Mouse (Mus musculus) gastrocnemius, postnatal 4 days (tissue): ENCODE measurements around the gene 2610301B20Rik. TPM values are rescaled to one million over a fixed set of nuclear protein-coding genes. Genes with fewer than 3 reads are reported as not detected.
"Not testable (repeated sequence)": the region's sequence is repeated elsewhere in the genome, so short reads cannot be mapped to it uniquely, and the experiment has no call there.

Experiments used
- DNase-seq, 2 experiments: peaks; one replicate each; pipeline ENCODE4 v3.0.0; 2021 to 2022; ENCODE audit warnings: low spot score in 2 of 2, mixed read lengths in 2 of 2
- long read RNA-seq, 2 experiments: library from polyadenylated mRNA; stranded (forward); transcript quantifications; one replicate each; pipeline ENCODE4 v2.0.0; 2021
- total RNA-seq, 2 experiments: library from RNA; stranded (reverse); gene quantifications; 2 replicates each; pipeline ENCODE4 v1.2.3; 2021

The 2610301B20Rik gene
- total RNA-seq, result 1 to 10 TPM; 8.3 to 9.9 TPM
- long read RNA-seq, experiment 1, transcript 2610301B20Rik-201 (6 exons, 2,116 nt), result major isoform, 12 of 15 reads
- long read RNA-seq, experiment 1, partial matches to known transcripts, result 0 of 15 reads
- long read RNA-seq, experiment 1, other reads (novel, unspliced or antisense), result 3 of 15 reads
- long read RNA-seq, experiment 2, transcript 2610301B20Rik-201 (6 exons, 2,116 nt), result major isoform, 14 of 14 reads
- long read RNA-seq, experiment 2, partial matches to known transcripts, result 0 of 14 reads
- long read RNA-seq, experiment 2, other reads (novel, unspliced or antisense), result 0 of 14 reads

DNA sequence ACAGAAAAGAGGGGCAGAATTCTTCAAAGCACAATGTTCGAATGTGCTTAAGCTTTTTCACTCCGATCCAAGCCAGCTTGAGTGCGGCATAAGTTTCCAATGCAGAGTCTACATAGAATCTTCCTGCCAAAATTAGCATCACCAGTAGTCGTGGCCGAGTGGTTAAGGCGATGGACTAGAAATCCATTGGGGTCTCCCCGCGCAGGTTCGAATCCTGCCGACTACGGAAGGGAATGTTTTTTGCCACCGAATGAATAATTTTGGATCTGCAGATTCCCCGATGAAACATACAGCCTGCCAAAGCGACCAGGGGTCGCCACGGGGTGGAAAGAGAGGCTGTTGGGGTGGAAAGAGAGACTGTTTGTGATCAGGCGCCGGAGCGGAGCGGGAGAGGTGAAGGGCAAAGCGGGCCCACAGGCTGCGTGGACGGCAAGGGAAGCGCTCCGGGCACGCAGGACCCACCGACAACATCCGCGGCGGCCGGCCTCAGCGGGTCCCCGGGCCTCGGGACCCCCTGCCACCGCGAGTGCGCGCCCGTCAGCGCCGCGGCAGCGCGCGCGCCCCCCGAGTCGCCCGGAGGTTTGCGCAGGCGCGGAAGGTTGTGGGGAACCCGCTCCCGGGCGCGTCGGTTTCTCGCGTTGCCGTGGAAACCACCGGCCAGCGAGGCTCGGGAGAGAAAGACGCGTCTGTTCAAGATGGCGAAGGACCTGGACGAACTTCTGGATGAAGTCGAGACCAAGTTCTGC lies at the start of gene 2610301B20Rik:
TSS of gene 2610301B20Rik (plus strand) at position 579 of the 746 bp plus-strand sequence.
- peak; percentile 91 to 95 for DNase-seq

DNA sequence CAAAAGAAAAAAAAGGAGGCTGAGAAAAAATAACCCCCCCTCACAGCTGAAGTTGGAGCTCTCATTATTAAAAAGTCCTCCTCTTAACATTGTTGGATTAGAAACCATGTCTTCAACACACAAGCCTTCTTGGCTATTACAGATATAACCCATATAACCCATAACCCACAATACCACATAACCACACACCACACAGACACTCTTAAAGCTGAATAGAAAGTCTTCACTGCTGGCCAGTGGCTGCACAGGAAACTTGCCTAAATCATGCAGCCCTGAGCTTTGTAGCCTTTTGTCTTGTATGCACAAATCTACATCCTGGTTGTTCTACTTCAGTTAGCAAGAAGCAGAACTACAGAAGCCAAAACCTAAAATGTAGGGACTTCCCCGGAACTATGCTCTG lies 41.0 kb upstream of the 2610301B20Rik start:
- no peak for DNase-seq

DNA sequence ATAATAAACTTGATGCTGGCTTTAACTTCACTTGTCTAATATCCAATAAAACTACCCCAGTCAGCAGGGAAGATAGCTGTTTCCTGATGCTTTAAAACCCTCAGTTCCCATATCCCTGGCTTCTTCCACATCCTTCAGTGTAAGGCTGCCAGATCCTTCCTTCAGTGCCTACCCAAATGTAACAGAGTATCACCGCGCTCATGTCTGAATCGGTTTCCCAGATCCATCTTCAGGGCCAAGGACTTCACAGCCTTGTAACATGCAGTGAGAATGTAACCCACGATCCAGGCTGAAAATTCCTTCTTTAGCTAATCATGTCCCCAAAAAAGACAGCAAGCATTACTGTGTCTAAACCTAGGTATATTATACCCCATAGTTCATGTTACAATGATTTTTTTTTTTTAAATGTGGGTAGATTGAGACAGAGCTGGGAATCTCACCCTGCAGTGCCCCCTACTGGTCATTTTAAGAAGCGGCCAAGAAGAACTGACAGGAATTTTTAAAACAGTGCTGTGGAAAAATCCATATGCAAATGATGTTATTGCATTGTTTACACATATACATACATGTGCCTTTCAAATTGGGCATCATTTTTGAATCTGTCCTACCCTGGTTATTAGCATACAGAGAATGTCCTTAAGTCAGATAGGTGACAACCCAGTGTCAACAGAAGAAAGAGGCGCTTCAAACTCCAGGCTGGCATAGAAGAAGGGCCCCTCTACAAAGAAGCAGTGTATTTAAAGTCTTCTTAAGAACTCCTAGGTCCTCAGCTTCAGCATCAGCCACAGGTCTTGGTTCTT lies 38.8 kb upstream of the 2610301B20Rik start:
- DNase-seq, result peak in 1 of 2 experiments; percentile 32

DNA sequence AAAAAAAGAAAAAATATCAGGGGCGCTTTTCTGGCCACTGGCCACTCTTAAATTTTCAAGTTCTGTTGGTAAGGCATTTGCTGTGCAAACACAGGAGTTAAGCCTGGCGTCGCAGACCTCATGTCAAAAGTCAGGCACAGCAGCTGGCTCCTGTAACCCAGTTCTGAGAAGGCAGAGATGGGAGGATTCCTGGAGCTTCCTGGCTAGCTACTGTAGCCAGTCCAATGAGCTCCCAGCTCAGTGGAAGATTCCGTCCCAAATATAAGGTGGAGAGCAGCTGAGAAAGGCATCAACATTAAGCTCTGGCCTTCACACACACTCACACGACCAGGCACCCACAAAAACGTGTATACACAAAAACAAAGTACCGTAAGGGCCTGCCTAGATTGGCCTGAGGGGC lies 28.4 kb upstream of the 2610301B20Rik start:
- no peak for DNase-seq

DNA sequence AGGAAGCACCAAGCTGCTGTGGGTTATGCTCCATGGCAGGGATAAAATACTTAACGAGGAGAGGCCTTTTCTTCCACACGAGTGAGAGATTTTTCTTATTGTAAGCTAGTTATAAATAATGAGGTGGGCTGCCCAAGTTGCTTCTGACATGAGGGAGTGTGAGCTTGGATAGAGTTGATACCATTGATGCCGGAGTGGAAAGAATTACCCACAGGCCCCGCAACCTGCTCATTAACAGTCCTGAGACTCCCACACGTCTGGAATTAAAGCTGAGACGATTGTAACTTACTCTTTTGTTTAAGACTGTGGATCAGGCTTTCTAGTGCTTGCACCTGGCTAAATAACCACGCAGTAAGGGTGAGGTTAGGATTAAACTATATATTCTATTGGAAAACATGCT lies 24.5 kb upstream of the 2610301B20Rik start:
- DNase-seq, result no peak

DNA sequence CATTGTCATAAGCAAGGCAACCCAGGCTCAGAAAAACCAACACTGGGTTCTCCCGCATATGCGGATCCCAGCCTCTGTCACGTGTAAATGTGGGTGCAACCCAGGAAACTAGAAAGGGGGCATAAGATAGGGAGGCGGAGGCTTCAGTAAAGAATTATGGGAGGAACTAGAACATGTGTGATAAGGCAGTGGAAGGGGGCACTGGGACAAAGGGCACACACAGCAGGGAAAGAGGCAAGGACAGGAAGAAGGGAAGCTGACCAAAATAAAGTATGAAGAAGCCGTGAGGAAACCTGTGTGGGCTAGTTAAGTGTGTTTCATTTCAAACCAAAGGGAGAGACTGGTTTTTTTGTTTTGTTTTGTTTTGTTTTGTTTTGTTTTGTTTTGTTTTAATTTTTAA lies 23.3 kb upstream of the 2610301B20Rik start:
- DNase-seq, result no peak

DNA sequence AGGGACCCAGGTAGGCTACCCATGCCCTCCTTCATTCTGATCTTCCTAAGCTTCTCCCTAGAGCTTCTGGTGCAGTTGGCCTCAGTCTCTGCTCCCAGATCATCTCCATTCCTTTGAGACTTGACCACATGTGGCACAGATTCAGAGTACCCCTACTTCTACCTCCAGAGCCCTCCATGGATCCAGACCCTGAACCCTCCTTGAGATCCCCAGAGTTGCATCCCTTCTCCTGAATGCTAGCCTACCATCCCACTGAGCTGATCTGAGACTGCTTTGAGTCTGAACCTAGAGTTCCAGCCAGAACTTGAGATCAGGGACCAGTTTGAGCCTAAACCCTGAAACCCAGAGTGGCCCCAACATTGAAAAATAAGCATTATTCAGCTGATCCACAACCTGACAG lies 15.1 kb upstream of the 2610301B20Rik start:
- no peak for DNase-seq

DNA sequence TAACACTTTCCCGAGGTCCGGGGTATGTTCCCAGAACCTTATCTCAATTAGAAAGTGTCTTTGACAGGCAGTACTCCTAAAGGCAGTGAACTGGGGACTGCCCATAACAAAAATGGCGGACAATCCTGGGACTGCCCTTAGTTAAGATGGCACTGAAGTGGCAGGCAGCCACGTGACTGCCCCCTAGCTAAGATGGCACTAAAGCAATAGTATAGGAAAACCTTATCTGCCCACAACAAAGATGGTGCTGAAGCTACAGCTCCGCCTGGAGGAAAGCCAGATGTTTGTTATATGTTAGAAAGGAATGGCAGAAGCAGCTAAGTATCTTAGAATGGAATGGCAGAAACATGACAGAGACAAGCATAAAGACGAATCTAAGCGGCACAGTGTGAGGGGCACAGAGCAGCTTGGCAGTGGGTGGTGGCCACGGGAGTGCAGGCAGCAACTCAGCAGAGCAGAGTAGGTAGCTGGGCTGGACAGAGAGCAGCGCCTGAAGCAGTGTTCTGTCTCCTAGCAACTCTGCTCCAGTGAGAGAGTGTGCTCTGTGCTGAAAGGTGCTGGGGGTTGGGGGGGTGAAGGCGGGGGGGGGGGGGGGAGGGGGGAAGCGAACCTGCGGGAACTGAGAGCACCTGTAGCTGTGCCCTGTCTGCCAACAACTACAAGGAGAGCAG lies 14.3 kb upstream of the 2610301B20Rik start:
- DNase-seq, result no peak

DNA sequence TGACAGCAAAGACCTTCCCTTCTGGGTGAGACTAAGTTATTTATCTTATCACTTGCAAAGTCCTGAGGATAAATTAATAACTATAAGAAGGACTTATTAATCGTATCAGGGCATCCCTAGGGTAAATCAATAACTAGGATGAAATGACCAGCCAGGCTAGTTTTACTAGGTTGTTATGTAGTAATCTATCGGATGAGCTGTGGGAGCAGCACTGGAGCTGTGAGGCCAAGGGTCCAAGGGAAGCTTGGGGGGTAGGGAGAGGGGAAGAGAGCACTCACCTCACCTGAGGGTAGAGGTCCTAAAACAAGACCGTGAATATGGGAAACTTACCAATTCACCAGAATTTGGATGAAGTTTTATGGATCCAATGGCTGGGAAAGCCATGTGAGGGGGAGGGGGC lies 13.5 kb upstream of the 2610301B20Rik start:
- no peak for DNase-seq

DNA sequence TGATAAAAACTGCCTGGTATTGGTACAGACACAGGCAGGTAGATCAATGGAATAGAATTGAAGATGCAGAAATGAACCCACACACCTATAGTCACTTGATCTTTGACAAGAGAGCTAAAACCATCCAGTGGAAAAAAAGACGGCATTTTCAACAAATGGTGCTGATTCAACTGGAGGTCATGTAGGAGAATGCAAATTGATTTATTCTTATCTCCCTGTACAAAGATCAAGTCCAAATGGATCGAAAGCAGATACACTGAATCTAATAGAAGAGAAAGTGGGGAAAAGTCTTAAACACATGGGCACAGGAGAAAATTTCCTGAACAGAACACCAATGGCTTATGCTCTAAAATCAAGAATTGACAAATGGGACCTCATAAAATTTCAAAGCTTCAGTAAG lies 11.4 kb upstream of the 2610301B20Rik start:
- DNase-seq, result not testable (repeated sequence)

DNA sequence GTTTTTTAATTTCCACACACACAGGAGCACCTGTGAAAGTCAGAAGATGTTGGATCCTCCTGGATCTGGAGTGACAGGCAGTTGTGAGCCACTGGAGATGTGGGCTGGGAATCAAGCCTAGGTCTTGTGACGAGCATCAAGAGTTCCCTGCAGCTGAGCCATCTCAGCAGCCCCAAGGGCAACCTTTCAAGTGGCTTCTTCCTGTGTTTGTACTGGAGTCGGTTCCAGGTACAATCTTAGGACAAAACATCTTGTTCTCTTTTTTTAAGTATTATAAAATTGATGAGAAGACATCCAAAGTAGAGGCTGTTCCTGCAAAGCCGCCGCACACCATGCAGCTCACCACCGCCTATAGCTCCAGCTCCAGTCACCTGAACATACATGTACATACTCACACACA lies 2.1 kb upstream of the 2610301B20Rik start:
- DNase-seq, result no peak

DNA sequence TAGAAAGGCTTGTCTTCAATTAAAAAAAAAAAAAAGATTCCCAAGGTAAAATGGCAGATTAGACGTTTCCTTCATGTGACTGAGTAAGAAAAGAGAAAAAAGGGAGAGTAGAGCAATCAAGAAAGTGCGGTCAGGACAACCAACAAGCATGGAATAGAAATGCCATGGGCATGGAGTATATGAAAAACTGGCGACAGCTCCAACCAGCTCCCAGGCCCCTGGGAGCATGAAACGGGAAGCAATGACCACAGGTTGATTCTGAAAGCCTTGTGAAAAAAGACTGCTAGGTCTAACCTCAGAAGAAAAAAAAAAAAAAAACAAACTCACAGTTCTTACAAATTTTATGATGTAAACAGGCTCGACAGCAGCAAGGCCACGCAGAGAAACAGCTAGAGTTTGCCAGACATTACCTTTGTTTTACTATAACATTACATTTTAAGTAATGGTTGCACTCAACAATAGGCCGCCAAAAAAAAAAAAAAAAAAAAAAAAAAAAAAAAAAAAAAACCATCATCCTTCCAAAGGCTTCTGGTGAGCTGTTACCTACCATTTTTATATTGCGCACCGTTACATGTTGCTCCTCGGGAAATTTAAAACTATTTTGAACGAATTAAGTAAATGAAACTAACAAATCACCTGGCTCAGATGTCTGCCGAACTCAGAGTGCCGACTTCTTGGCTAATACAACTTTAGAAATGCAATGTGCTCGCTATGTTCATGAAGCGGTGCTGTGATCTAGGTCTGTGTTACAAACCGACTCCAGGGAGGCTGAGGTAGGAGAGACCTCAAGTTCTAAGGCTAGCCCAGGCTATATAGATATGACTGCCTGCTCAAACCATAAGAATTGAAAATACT lies 1.4 kb upstream of the 2610301B20Rik start:
- DNase-seq, result no peak

DNA sequence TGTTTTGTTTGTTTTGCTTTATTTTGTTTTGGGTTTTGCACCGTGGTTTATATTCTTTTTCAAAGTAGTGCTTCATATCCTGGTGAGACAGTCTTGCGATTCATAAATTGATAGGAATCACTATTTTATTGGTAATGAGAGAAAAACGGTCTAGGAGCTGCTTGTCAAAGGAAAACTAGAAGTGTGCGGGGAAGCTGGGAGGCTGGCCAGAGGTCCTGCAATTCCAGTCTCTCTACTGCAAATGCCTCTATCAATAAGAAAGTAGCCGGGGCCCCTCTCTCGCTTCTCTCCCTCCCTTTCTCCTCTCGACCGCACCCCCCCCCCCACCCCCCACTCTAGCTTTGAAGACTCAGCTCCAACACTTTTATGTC lies 764 bp upstream of the 2610301B20Rik start:
- peak in 1 of 2 experiments; percentile 64 for DNase-seq

DNA sequence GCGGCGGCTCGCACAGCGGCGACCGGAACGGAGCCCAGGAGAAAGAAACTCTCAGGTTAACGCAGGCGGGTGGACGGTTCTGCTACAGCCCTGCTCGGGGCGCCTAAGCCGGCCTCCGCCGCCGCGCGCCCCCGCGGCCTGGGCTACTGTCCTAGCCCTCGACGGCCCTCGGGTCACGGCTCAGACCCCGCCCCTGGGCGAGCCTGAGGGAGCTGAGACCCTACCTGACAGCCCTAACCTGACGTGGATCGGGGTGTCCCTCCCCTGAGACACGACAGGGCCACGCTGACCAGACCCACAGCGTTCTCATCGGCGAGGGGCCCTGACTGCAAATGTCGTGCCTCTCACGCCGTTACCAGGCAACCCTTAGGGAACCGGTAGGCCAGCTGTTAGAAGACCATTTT lies 422 bp downstream of the 2610301B20Rik start:
- peak in 1 of 2 experiments; percentile 50 for DNase-seq

DNA sequence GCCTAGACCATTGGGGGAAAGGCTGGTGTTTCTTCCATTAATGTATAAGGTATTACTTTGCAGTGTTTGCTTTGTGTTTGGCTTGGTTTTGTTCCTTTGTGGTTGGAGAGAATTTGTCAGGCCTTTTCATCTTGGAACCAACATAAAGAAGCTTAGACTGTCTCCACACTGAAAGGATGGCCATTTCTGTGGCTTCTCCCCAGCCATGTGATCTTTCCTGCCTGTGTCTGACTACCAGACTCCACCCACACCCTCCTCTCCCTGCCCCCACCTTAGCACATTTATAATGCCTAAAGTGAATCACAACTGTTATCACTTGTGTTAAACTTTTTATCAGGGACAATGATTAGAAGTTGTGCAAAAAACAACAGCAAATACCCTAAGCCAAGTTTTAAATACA lies 1.1 kb downstream of the 2610301B20Rik start:
- DNase-seq, result no peak

DNA sequence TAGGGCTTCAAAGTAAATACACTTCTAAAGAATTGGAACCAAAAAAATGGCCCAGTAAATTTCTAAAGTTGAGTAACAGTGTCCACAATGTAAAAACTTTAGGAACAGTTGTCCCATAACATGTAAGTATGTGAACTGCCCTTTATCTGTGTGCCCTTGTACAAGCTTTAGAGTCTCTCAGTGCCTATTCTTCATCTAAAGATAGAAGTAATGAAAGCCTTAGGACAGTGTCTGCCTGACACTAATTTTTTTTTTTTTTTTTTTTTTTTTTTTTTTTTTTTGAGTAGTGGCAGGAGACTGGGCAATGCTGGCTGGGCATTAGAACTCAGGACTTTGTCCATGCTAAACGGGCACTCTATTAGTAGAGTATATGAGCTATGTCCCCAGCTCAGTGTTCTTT lies 2.8 kb downstream of the 2610301B20Rik start:
- no peak for DNase-seq

DNA sequence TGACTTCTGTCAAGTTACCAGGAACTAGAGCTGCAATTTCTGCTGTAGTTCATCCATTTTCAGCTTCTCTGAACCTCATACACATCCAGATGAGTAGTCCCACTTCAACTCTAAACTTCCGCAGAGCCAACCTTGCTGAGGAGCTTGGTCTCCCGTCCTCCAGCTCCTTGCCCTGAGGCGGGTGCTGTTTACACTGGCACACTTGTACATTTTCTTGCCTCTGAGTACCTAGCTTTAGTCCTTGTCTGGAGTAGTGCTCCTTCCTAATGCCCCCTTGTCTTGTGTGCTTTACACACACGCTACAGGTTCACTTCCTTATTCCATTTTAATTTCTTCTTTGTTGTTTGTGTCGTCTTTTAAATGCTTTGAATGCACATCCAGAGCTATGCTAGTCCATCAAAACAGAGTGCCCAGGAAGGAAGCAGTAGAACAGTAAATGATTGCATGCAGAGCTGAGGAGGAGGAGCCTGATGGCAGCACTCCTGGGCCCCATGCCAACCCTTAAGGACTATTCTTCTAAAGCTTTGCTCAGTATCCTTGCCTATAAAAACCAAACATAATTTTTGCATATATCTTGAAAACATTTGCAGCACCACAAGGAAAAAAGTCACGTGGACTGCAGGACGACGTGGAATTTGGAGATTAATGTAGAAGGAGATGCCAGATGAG lies 9.6 kb downstream of the 2610301B20Rik start:
- no peak for DNase-seq

DNA sequence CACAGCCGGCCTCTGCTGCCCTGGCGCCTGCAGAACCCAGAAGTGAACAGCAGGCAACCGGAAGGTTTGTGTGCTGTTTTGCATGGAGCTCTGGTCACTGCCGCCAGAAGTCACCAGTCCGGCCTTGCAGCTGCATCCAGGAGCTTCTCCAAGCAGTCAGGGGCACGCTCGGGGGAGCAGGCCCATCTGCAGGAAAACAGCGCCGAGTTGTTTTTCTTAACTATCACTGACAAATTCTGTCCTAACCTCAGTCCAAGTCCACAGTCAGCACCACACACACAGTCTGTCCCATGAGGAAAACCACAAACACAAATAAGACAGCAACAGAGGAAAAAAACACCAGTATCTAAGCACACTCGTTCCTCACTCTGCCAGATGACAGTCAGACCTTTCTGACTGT lies 14.5 kb downstream of the 2610301B20Rik start:
- no peak for DNase-seq

DNA sequence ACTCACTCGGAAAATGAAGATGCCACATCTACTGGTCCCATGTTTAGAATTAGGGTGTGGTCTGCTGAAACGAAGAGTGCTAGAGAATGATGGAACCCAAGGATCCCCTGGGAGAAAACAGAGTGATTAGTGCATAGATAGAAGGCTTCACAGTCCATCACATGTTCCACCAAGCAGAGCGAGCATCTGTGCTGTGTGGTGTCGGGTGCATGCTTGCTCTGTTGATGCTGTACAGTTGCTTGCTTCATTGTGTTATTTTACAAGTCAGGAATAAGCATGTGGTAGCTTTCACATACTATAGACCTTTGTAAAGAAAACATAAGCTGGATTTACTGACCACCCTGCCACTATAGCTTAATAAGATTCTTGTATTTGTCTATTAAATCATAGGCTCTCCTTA lies 22.0 kb downstream of the 2610301B20Rik start:
- DNase-seq, result no peak

DNA sequence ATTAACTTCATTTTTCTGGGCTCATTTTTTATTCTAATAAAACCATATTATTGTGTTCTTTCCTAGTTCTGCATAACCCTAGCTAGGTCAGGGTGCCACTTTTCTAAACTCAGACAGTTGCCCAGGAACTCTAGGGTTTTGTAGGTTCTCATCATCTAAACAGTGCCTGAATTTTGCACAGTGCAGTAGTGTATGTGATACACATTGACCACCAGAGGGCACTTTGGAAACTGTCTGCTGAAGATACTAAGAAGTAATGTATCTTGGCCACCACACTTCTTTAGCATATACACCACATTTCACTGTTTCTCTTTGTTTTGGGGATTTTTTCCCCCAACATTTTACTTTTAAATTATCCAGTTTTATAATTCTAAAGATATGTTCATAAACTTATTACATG lies 22.6 kb downstream of the 2610301B20Rik start:
- DNase-seq, result peak in 1 of 2 experiments; percentile 7
